Mouse (Mus musculus): ENCODE results near the gene Zc3h7b. TPM values are rescaled to one million over a fixed set of nuclear protein-coding genes. Genes with fewer than 3 reads are reported as not detected.

Zc3h7b gene
- polyA plus RNA-seq, 1 experiment from 2014 or later = 11.1 TPM

- H3K4me3 ChIP-seq (ENCODE audit: low read depth, low read length) = no peak overlapping the region
- TF ChIP-seq EP300 (optimal IDR thresholded peaks at IDR 0.05) (no peak), CTCF (IDR thresholded peaks at IDR 0.05; ENCODE audit: low read depth) (no peak)
- H3K27ac ChIP-seq (replicated peaks) = no peak overlapping the region
- no peaks in the 10 kb centered on the region for H3K36me3 ChIP-seq (ENCODE audit: control insufficient read depth, insufficient read depth, low read length)
- DNase-seq (ENCODE audit: low spot score) = no peak
- no peaks in the 10 kb centered on the region for H3K9me3 ChIP-seq (ENCODE audit: control insufficient read depth, low read length)
- no peak overlapping the region for H3K4me2 ChIP-seq (replicated peaks; ENCODE audit: low read depth)
- 84% methylated on average over 7 of the region's 7 CpGs for WGBS
- H3K27me3 ChIP-seq (ENCODE audit: control insufficient read depth, insufficient read depth, low read length) = no peaks in the 10 kb centered on the region
- no peaks in the 10 kb centered on the region for H3K4me1 ChIP-seq (replicated peaks; ENCODE audit: control insufficient read depth, insufficient read depth)
- H3K9ac ChIP-seq (ENCODE audit: low read length) = no peak overlapping the region
- ATAC-seq (ENCODE audit: low FRiP score, low TSS enrichment) = no peak
Measured at GRCm38 (mm10) chr15:81761381-81761780, 16.5 kb downstream of the Zc3h7b start.

- Histone ChIP-seq H3K27ac (replicated peaks) (no peak overlapping the region), H3K27me3 (ENCODE audit: control insufficient read depth, insufficient read depth, low read length) (no peaks in the 10 kb centered on the region), H3K36me3 (ENCODE audit: control insufficient read depth, insufficient read depth, low read length) (no peaks in the 10 kb centered on the region), H3K9me3 (ENCODE audit: control insufficient read depth, low read length) (no peaks in the 10 kb centered on the region), H3K9ac (ENCODE audit: low read length) (no peak overlapping the region), H3K4me3 (ENCODE audit: low read depth, low read length) (no peak overlapping the region), H3K4me1 (replicated peaks; ENCODE audit: control insufficient read depth, insufficient read depth) (no peaks in the 10 kb centered on the region), H3K4me2 (replicated peaks; ENCODE audit: low read depth) (no peak overlapping the region)
- ATAC-seq (ENCODE audit: low FRiP score, low TSS enrichment) (no peak; the same call in 1 of the 2 replicates), DNase-seq (ENCODE audit: low spot score) (no peak)
- TF ChIP-seq CTCF (IDR thresholded peaks at IDR 0.05; ENCODE audit: low read depth) (peak; percentile 40; the same call in 1 of the 2 replicates), EP300 (optimal IDR thresholded peaks at IDR 0.05) (no peak)
- 93% methylated on average over 3 of the region's 3 CpGs for WGBS
Measured at GRCm38 (mm10) chr15:81761959-81762358, 17.1 kb downstream of the Zc3h7b start.

- whole genome bisulfite sequencing = 88% methylated on average over 6 of the region's 6 CpGs
- H3K27me3 ChIP-seq (ENCODE audit: control insufficient read depth, insufficient read depth, low read length) = no peaks in the 10 kb centered on the region
- H3K4me2 ChIP-seq (replicated peaks; ENCODE audit: low read depth) = no peak overlapping the region
- no peak overlapping the region for H3K9ac ChIP-seq (ENCODE audit: low read length)
- H3K27ac ChIP-seq (replicated peaks) = no peak overlapping the region
- ATAC-seq (ENCODE audit: low FRiP score, low TSS enrichment) (no peak), DNase-seq (ENCODE audit: low spot score) (no peak)
- H3K36me3 ChIP-seq (ENCODE audit: control insufficient read depth, insufficient read depth, low read length) = no peaks in the 10 kb centered on the region; the same call in 1 of the 2 replicates
- no peak overlapping the region for H3K4me3 ChIP-seq (ENCODE audit: low read depth, low read length)
- TF ChIP-seq CTCF (IDR thresholded peaks at IDR 0.05; ENCODE audit: low read depth) (no peak), EP300 (optimal IDR thresholded peaks at IDR 0.05) (no peak)
- no peaks in the 10 kb centered on the region for H3K9me3 ChIP-seq (ENCODE audit: control insufficient read depth, low read length)
- no peaks in the 10 kb centered on the region for H3K4me1 ChIP-seq (replicated peaks; ENCODE audit: control insufficient read depth, insufficient read depth)
Measured at GRCm38 (mm10) chr15:81764573-81764972, 19.7 kb downstream of the Zc3h7b start.

- H3K27me3 ChIP-seq (ENCODE audit: control insufficient read depth, insufficient read depth, low read length) = no peaks in the 10 kb centered on the region
- H3K4me2 ChIP-seq (replicated peaks; ENCODE audit: low read depth) = no peak overlapping the region
- no peak for DNase-seq (ENCODE audit: low spot score)
- H3K27ac ChIP-seq (replicated peaks) = no peak overlapping the region
- no peak for ATAC-seq (ENCODE audit: low FRiP score, low TSS enrichment)
- 72% methylated on average over 9 of the region's 9 CpGs for WGBS
- no peaks in the 10 kb centered on the region; the same call in 1 of the 2 replicates for H3K36me3 ChIP-seq (ENCODE audit: control insufficient read depth, insufficient read depth, low read length)
- H3K9ac ChIP-seq (ENCODE audit: low read length) = no peak overlapping the region
- H3K4me3 ChIP-seq (ENCODE audit: low read depth, low read length) = no peak overlapping the region
- no peaks in the 10 kb centered on the region for H3K4me1 ChIP-seq (replicated peaks; ENCODE audit: control insufficient read depth, insufficient read depth)
- TF ChIP-seq EP300 (optimal IDR thresholded peaks at IDR 0.05) = no peak
- no peaks in the 10 kb centered on the region for H3K9me3 ChIP-seq (ENCODE audit: control insufficient read depth, low read length)
Measured at GRCm38 (mm10) chr15:81765651-81766050, 20.8 kb downstream of the Zc3h7b start.

- H3K4me3 ChIP-seq (ENCODE audit: low read depth, low read length) = no peak overlapping the region
- no peak overlapping the region for H3K27ac ChIP-seq (replicated peaks)
- no peak overlapping the region for H3K4me2 ChIP-seq (replicated peaks; ENCODE audit: low read depth)
- no peak for TF ChIP-seq CTCF (IDR thresholded peaks at IDR 0.05; ENCODE audit: low read depth)
- TF ChIP-seq EP300 (optimal IDR thresholded peaks at IDR 0.05) = no peak
- H3K9ac ChIP-seq (ENCODE audit: low read length) = no peak overlapping the region
- no peaks in the 10 kb centered on the region for H3K9me3 ChIP-seq (ENCODE audit: control insufficient read depth, low read length)
- ATAC-seq (ENCODE audit: low FRiP score, low TSS enrichment) = no peak
- H3K4me1 ChIP-seq (replicated peaks; ENCODE audit: control insufficient read depth, insufficient read depth) = no peaks in the 10 kb centered on the region
- H3K36me3 ChIP-seq (ENCODE audit: control insufficient read depth, insufficient read depth, low read length) = no peaks in the 10 kb centered on the region; the same call in 1 of the 2 replicates
- no peak for DNase-seq (ENCODE audit: low spot score)
- no peaks in the 10 kb centered on the region for H3K27me3 ChIP-seq (ENCODE audit: control insufficient read depth, insufficient read depth, low read length)
- 90% methylated on average over 5 of the region's 5 CpGs for WGBS
Measured at GRCm38 (mm10) chr15:81766439-81766838, 21.6 kb downstream of the Zc3h7b start.

- TF ChIP-seq CTCF (IDR thresholded peaks at IDR 0.05; ENCODE audit: low read depth) (no peak), EP300 (optimal IDR thresholded peaks at IDR 0.05) (no peak)
- Histone ChIP-seq H3K4me1 (replicated peaks; ENCODE audit: control insufficient read depth, insufficient read depth) (no peaks in the 10 kb centered on the region), H3K27ac (replicated peaks) (no peak overlapping the region), H3K27me3 (ENCODE audit: control insufficient read depth, insufficient read depth, low read length) (no peaks in the 10 kb centered on the region), H3K4me3 (ENCODE audit: low read depth, low read length) (no peak overlapping the region), H3K4me2 (replicated peaks; ENCODE audit: low read depth) (no peak overlapping the region), H3K36me3 (ENCODE audit: control insufficient read depth, insufficient read depth, low read length) (peaks cover 3% of the 10 kb centered on the region), H3K9ac (ENCODE audit: low read length) (no peak overlapping the region), H3K9me3 (ENCODE audit: control insufficient read depth, low read length) (no peaks in the 10 kb centered on the region)
- WGBS = 49% methylated on average over 10 of the region's 13 CpGs
- peak; percentile 52; the same call in 1 of the 2 replicates for ATAC-seq (ENCODE audit: low FRiP score, low TSS enrichment)
- DNase-seq (ENCODE audit: low spot score) = peak; percentile 57
Measured at GRCm38 (mm10) chr15:81769037-81769436, 24.2 kb downstream of the Zc3h7b start.
